Mouse (Mus musculus): Measurements from ENCODE around the gene Olfr469. TPM values are rescaled to one million over a fixed set of nuclear protein-coding genes. Genes with fewer than 3 reads are reported as not detected.

The Olfr469 gene
- polyA plus RNA-seq, 1 experiment from 2014 or later: not detected

Other genes with a start within 250 kb of the Olfr469 start
- gene Ppfibp2, start 230.3 kb downstream of the Olfr469 start, polyA plus RNA-seq (2016; fragmentation: Nextera tagmentation; extraction: Ambion mirVana): 3.9 and 4.0 TPM in 2 replicates
- gene 5330417H12Rik, start 200.4 kb downstream of the Olfr469 start, polyA plus RNA-seq (2016; fragmentation: Nextera tagmentation; extraction: Ambion mirVana): not detected in 2 replicates
- 0.04 and 0.05 TPM in 2 replicates for gene Cyb5r2, start 67.5 kb downstream of the Olfr469 start, polyA plus RNA-seq (2016; fragmentation: Nextera tagmentation; extraction: Ambion mirVana)
- gene Ovch2, start 24.3 kb downstream of the Olfr469 start, polyA plus RNA-seq (2016; fragmentation: Nextera tagmentation; extraction: Ambion mirVana): not detected in 2 replicates
- gene Olfr467, start 13.3 kb downstream of the Olfr469 start, polyA plus RNA-seq (2016; fragmentation: Nextera tagmentation; extraction: Ambion mirVana): not detected in 2 replicates
- not detected in 2 replicates for gene Olfr470, start 21.9 kb upstream of the Olfr469 start, polyA plus RNA-seq (2016; fragmentation: Nextera tagmentation; extraction: Ambion mirVana)
- not detected in 2 replicates for gene Olfr472, start 72.4 kb upstream of the Olfr469 start, polyA plus RNA-seq (2016; fragmentation: Nextera tagmentation; extraction: Ambion mirVana)
- not detected in 2 replicates for gene Olfr473, start 104.9 kb upstream of the Olfr469 start, polyA plus RNA-seq (2016; fragmentation: Nextera tagmentation; extraction: Ambion mirVana)
- gene Olfr474, start 129.1 kb upstream of the Olfr469 start, polyA plus RNA-seq (2016; fragmentation: Nextera tagmentation; extraction: Ambion mirVana): not detected in 2 replicates
- not detected in 2 replicates for gene Olfr476, start 139.3 kb upstream of the Olfr469 start, polyA plus RNA-seq (2016; fragmentation: Nextera tagmentation; extraction: Ambion mirVana)
- not detected in 2 replicates for gene Olfr477, start 161.2 kb upstream of the Olfr469 start, polyA plus RNA-seq (2016; fragmentation: Nextera tagmentation; extraction: Ambion mirVana)
- not detected in 2 replicates for gene Olfr478, start 208.4 kb upstream of the Olfr469 start, polyA plus RNA-seq (2016; fragmentation: Nextera tagmentation; extraction: Ambion mirVana)
- not detected in 2 replicates for gene Olfr479, start 225.2 kb upstream of the Olfr469 start, polyA plus RNA-seq (2016; fragmentation: Nextera tagmentation; extraction: Ambion mirVana)
- gene Olfr480, start 241.8 kb upstream of the Olfr469 start, polyA plus RNA-seq (2016; fragmentation: Nextera tagmentation; extraction: Ambion mirVana): not detected in 2 replicates

Measured in liver, embryonic 12.5 days (tissue).